Mouse (Mus musculus): ENCODE measurements around the gene Gm20388. TPM values are rescaled to one million over a fixed set of nuclear protein-coding genes. Genes with fewer than 3 reads are reported as not detected.

Gm20388 gene
- polyA plus RNA-seq, 1 experiment from 2014 or later, result not detected

DNA sequence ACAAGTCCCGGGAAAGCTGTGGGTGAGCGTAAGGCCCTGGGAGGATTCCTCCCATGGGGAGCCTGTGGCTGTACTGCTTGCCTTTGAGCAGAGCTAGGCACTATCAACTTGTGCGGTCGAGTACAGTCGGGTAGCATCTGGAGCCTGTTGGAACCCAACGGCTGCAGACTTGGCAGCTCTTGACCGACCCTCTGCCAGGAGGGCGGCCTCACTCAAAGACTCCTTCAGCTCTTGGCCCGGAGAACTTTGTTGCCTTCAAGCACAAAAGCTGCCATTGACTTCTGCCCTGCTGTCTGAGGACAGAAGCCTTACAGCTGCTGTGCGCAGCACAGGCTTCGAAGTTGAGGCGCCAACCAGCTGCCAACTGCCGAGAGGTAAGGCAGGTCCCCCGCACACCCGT, 1618.1 kb downstream of the Gm20388 start:
- DNase-seq (no peak), ATAC-seq (ENCODE audit: low read depth) (no peak)
- Histone ChIP-seq H3K36me3 (no peaks in the 10 kb centered on the region), H3K9me3 (replicated peaks) (no peaks in the 10 kb centered on the region), H3K9ac (no peak overlapping the region), H3K4me2 (no peak overlapping the region), H3K27me3 (no peaks in the 10 kb centered on the region; the same call in 1 of the 2 replicates), H3K27ac (no peak overlapping the region), H3K4me3 (replicated peaks) (no peak overlapping the region), H3K4me1 (replicated peaks) (no peaks in the 10 kb centered on the region)
- WGBS (ENCODE audit: insufficient replicate concordance), result 77% methylated on average over 15 of the region's 15 CpGs

DNA sequence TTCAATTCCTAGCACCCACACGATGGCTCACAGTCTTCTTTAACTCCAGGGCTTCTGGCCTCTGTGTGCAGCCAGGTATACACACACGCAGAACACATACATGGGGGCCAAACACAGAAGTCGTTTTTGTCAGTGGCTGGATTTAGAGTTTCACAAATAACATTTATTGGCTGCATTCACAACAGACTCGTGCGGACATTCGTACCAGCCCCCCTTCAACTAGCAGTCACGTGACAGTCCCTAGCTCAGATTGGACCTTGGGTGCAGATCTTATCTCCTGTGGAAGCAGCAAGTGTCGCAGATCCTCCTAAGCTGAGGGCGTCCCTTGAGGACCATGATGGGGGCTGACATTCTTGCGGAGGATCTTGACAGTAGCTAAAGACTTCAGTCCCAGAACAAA, 1620.0 kb downstream of the Gm20388 start:
- Histone ChIP-seq H3K27me3 (no peaks in the 10 kb centered on the region; the same call in 1 of the 2 replicates), H3K9ac (no peak overlapping the region), H3K4me3 (replicated peaks) (no peak overlapping the region), H3K4me1 (replicated peaks) (no peaks in the 10 kb centered on the region), H3K27ac (no peak overlapping the region), H3K9me3 (replicated peaks) (no peaks in the 10 kb centered on the region), H3K4me2 (no peak overlapping the region), H3K36me3 (no peaks in the 10 kb centered on the region)
- ATAC-seq (ENCODE audit: low read depth) (no peak), DNase-seq (no peak)
- 67% methylated on average over 10 of the region's 10 CpGs for WGBS (ENCODE audit: insufficient replicate concordance)

DNA sequence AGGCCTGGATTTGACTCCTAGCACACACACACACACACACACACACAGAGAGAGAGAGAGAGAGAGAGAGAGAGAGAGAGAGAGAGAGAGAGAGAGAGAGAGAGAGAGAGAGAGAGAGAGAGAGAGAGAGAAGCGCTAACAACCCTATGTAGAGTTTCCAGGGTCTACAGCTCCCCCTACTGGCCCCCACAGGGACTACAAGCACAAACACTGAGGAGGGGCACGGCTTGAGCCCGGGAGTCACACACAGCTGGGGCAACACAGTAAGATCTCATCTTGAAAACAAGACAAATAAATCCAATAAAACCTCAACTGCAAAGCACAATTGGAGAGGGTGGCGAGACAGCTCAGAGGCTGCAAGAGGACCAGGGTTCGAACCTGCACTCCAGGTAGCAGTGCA, 1621.7 kb downstream of the Gm20388 start:
- 51% methylated on average over 5 of the region's 5 CpGs for WGBS (ENCODE audit: insufficient replicate concordance)
- no peaks in the 10 kb centered on the region for H3K36me3 ChIP-seq
- no peaks in the 10 kb centered on the region for H3K9me3 ChIP-seq (replicated peaks)
- no peak overlapping the region for H3K4me2 ChIP-seq
- DNase-seq (no peak), ATAC-seq (ENCODE audit: low read depth) (no peak)
- no peaks in the 10 kb centered on the region; the same call in 1 of the 2 replicates for H3K27me3 ChIP-seq
- H3K4me1 ChIP-seq (replicated peaks), result no peaks in the 10 kb centered on the region
- no peak overlapping the region for H3K27ac ChIP-seq
- no peak overlapping the region for H3K9ac ChIP-seq
- H3K4me3 ChIP-seq (replicated peaks), result no peak overlapping the region

DNA sequence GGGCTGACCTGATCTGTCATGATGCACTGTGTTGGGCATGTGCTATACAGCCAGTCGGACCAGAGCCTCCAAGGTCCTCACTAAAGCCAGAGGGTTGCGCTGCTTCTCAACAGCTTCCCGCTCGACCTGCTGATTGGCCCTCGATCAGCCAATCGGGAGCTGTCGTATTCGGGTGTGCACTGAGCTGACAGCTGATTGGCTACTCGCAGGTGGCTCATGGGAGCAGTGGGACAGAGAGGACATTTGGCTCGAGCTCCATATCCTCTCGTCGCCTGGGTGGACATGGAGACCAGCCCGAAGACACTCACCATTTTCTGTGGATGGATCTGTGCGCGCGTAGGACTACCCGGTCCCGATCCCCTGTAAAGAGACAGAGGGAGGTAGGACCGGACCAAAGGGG, 1631.2 kb downstream of the Gm20388 start:
- Histone ChIP-seq H3K4me3 (replicated peaks) (no peak overlapping the region), H3K27me3 (peaks cover 12% of the 10 kb centered on the region), H3K9me3 (replicated peaks) (no peaks in the 10 kb centered on the region; the same call in 1 of the 2 replicates), H3K9ac (no peak overlapping the region), H3K4me2 (no peak overlapping the region), H3K4me1 (replicated peaks) (no peaks in the 10 kb centered on the region), H3K36me3 (no peaks in the 10 kb centered on the region), H3K27ac (no peak overlapping the region)
- no peak for DNase-seq
- ATAC-seq (ENCODE audit: low read depth), result no peak
- 61% methylated on average over 19 of the region's 19 CpGs for WGBS (ENCODE audit: insufficient replicate concordance)

DNA sequence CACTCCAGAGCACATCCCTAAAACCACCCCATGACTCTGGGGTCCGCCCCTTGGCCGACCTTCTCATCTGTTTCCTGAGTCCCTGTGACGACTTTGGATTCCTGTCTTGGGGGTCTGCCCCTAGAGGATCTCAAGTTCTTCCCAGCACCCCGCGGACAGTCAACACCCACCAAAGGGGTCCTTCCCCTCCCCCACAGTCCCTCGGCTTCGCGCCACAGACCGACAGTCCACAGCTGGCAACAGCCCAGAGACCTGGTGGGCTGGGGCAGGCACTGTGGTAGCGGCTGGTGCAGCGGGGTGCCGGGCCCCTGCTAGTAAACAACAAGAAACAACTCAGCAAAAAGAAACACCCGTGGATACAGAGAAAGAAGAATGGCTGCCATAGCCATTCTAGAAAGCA, 1632.3 kb downstream of the Gm20388 start:
- Histone ChIP-seq H3K9ac (no peak overlapping the region), H3K4me3 (replicated peaks) (no peak overlapping the region), H3K36me3 (no peaks in the 10 kb centered on the region), H3K4me1 (replicated peaks) (no peaks in the 10 kb centered on the region), H3K9me3 (replicated peaks) (no peaks in the 10 kb centered on the region; the same call in 1 of the 2 replicates), H3K27ac (no peak overlapping the region), H3K27me3 (peaks cover 12% of the 10 kb centered on the region), H3K4me2 (no peak overlapping the region)
- ATAC-seq (ENCODE audit: low read depth), result no peak
- WGBS (ENCODE audit: insufficient replicate concordance), result 67% methylated on average over 13 of the region's 13 CpGs
- DNase-seq, result no peak

DNA sequence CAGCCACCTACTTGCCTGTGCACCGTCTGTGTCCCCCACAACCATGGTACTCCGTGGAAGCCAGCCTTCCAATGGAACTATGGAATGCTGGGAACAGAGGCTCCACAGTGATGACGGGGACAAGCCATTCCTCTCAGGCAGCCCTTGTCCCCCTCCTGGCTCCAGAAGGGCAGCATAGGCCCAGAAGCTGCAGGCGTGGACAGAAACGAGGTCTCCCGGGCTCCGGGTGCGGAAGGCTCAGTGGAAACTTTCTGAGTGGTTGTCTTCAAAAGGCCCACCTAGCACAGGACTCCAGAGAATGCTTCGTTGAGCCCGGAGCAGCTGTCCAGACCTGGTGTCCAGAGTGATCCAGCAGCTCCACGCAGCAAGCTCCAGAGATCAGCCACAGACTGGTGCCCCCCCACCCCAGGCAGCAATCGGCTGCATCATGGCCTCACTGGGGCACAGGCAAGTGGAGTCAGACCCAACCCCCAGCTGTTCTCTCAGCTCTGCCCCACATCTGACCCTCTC, 1633.7 kb downstream of the Gm20388 start, which contains the start of gene 1700018B08Rik:
Gene 1700018B08Rik, minus strand, starts transcription at position 45 of the 510 bp plus-strand sequence.
- H3K9me3 ChIP-seq (replicated peaks), result no peaks in the 10 kb centered on the region; the same call in 1 of the 2 replicates
- H3K4me1 ChIP-seq (replicated peaks), result no peaks in the 10 kb centered on the region
- H3K4me2 ChIP-seq, result no peak within 1 kb of the TSS
- WGBS (ENCODE audit: insufficient replicate concordance), result 61% methylated on average over 12 of the region's 12 CpGs
- no peaks in the 10 kb centered on the region for H3K36me3 ChIP-seq
- H3K27ac ChIP-seq, result no peak within 1 kb of the TSS
- DNase-seq, result no peak
- peaks cover 9% of the 10 kb centered on the region; the same call in 1 of the 2 replicates for H3K27me3 ChIP-seq
- H3K4me3 ChIP-seq (replicated peaks), result no peak within 1 kb of the TSS
- ATAC-seq (ENCODE audit: low read depth), result no peak
- no peak within 1 kb of the TSS for H3K9ac ChIP-seq

DNA sequence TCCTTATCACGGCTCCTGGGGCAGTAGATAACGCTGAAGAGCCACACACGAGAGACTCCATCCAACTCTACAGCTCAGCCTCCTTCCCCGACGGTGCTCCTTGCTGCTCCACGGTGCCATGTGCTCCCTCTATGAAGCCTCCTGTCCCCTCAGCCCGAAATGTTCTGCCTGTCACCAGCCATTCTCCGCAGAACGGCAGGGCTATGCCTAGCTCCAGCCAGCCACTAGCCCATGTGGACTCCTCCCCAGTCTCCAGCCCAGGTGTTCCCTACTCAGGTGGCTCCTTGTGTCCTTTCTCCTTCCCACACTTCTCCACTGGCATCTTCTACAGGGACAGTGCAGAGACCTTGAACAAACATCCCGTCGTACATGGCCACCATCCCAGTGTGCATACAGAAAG, 1634.3 kb downstream of the Gm20388 start:
- Histone ChIP-seq H3K27ac (no peak overlapping the region), H3K9me3 (replicated peaks) (no peaks in the 10 kb centered on the region; the same call in 1 of the 2 replicates), H3K4me1 (replicated peaks) (no peaks in the 10 kb centered on the region), H3K4me2 (no peak overlapping the region), H3K27me3 (peaks cover 9% of the 10 kb centered on the region; the same call in 1 of the 2 replicates), H3K4me3 (replicated peaks) (no peak overlapping the region), H3K9ac (no peak overlapping the region), H3K36me3 (no peaks in the 10 kb centered on the region)
- 43% methylated on average over 11 of the region's 11 CpGs for WGBS (ENCODE audit: insufficient replicate concordance)
- ATAC-seq (ENCODE audit: low read depth), result no peak
- DNase-seq, result no peak

DNA sequence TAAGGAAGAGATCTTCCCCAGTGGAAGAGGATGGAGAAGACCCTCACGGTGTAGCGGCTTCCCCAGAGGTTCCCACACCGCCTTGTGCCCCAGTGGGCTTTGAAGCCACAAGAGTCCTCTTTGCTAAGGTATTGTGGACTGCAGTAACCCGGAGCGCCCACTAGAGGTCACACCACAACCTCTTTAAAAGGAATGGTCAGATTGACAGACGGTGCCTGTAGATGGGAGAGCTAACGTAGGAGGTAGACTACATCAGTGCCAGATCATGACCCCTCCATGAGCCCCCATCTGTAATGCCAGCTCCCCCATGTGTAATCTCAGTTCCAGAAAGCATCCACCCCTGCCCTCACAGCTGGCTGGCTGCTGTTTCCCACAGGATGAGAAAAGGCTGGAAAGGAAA, 1636.5 kb downstream of the Gm20388 start:
- Histone ChIP-seq H3K4me2 (no peak overlapping the region), H3K4me1 (replicated peaks) (no peaks in the 10 kb centered on the region), H3K27ac (no peak overlapping the region), H3K27me3 (peaks cover 9% of the 10 kb centered on the region; the same call in 1 of the 2 replicates), H3K9ac (no peak overlapping the region), H3K4me3 (replicated peaks) (no peak overlapping the region), H3K36me3 (peaks cover 20% of the 10 kb centered on the region), H3K9me3 (replicated peaks) (no peaks in the 10 kb centered on the region; the same call in 1 of the 2 replicates)
- WGBS (ENCODE audit: insufficient replicate concordance), result 4% methylated on average over 7 of the region's 7 CpGs
- peak; percentile 57 for DNase-seq
- peak; percentile 41; the same call in 1 of the 2 replicates for ATAC-seq (ENCODE audit: low read depth)

DNA sequence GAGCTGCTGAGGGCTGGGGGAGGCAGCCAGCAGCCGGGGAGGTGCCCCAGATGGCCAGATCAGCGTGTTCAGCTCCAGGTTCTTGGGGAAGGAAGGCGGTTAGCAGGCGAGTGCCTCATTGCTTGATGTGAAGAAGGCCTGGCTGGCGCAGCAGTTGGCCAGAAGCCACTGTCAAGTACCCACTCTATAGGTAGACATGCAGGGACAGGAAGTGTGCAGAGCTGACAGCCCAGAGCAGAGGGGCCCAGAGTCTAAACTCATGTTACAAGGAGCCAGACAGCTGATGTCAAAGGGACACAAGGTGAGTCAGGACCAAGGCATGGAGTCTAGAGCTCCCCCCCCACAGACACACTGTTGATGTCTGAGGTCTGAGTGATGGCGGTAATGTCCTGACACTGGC, 1639.4 kb downstream of the Gm20388 start:
- no peak overlapping the region for H3K4me3 ChIP-seq (replicated peaks)

DNA sequence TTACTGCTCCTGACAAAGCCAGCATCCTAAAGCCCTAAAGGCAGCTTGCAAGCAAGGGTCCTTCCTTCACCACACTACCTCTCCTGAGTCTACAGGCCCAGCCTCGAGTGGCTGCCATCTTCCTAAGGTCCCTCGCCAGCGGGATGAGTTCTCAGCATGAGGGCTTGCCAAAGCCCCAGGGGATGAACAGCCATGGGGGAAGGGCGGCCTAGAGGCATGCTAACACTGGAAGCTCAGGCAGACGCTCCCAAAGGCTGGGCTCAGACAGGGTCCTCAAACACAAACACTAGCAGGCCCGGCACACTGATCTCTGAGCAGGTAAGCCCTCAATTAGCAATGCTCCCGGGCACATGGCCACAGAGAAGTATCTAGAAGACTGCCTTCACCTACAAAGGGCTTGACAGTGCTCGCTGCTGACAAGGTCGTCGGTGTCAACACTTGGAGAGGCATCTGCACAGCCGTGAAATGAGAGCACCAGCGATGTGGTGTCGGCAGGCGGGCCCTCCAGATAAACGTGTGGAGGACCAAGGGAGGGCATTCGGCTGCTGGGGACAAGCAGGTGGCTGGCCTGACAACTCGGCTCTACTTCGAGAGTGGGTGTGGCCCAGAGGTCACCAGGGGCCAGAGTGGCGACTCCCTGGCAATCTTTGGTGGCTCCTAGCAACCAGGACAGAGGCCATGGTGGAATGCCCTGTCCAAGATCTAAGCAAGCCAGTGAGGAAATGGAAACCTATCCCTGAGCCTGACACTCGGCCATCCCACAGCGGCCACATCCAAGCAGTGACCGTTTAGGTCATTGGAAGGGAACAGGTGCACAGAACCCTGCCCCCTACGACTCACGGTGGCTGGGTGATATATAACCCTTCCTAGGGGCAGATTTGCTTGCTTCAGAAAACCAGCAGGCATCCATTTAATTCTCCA, 1640.7 kb downstream of the Gm20388 start:
- H3K4me3 ChIP-seq (replicated peaks), result no peak overlapping the region
- no peak for ATAC-seq (ENCODE audit: low read depth)
- DNase-seq, result no peak
- 73% methylated on average over 24 of the region's 24 CpGs for WGBS (ENCODE audit: insufficient replicate concordance)
- no peak overlapping the region for H3K4me2 ChIP-seq
- H3K9me3 ChIP-seq (replicated peaks), result no peaks in the 10 kb centered on the region
- H3K4me1 ChIP-seq (replicated peaks), result no peaks in the 10 kb centered on the region
- peaks cover 58% of the 10 kb centered on the region for H3K36me3 ChIP-seq
- no peak overlapping the region for H3K9ac ChIP-seq
- no peaks in the 10 kb centered on the region for H3K27me3 ChIP-seq
- no peak overlapping the region for H3K27ac ChIP-seq

More for the DNA sequence above, 1639.4 kb downstream of the Gm20388 start:
- peaks cover 6% of the 10 kb centered on the region; the same call in 1 of the 2 replicates for H3K27me3 ChIP-seq
- no peak overlapping the region for H3K27ac ChIP-seq
- WGBS (ENCODE audit: insufficient replicate concordance), result 82% methylated on average over 6 of the region's 6 CpGs
- no peak overlapping the region for H3K9ac ChIP-seq
- H3K9me3 ChIP-seq (replicated peaks), result no peaks in the 10 kb centered on the region
- DNase-seq (no peak), ATAC-seq (ENCODE audit: low read depth) (no peak)
- peaks cover 49% of the 10 kb centered on the region for H3K36me3 ChIP-seq
- H3K4me2 ChIP-seq, result no peak overlapping the region
- no peaks in the 10 kb centered on the region for H3K4me1 ChIP-seq (replicated peaks)

DNA sequence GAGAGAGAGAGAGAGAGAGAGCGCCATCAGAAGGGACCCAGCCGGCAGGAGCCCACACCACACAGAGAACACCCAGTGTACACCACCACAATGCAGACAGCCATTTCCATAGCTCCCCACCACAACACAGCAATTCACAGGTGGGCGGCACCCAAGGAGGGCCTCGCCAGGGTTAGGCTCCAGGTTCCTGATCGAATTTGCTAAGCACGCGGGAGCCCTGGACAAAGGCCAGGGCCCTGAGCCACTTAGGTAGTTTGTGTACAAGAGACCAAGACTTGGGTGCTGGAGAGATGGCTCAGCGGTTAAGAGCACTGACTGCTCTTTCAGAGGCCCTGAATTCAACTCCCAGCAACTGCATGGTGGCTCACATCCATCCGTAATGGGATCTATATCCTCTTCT, 1641.9 kb downstream of the Gm20388 start:
- no peak for DNase-seq
- no peak for ATAC-seq (ENCODE audit: low read depth)
- Histone ChIP-seq H3K4me3 (replicated peaks) (no peak overlapping the region), H3K27me3 (no peaks in the 10 kb centered on the region), H3K4me1 (replicated peaks) (no peaks in the 10 kb centered on the region), H3K27ac (no peak overlapping the region), H3K9me3 (replicated peaks) (no peaks in the 10 kb centered on the region), H3K36me3 (peaks cover 59% of the 10 kb centered on the region), H3K9ac (no peak overlapping the region), H3K4me2 (no peak overlapping the region)
- 83% methylated on average over 9 of the region's 9 CpGs for WGBS (ENCODE audit: insufficient replicate concordance)

Data from liver, embryonic 13.5 days (tissue).